Mouse (Mus musculus): ENCODE results near the gene Efcab11.

DNA sequence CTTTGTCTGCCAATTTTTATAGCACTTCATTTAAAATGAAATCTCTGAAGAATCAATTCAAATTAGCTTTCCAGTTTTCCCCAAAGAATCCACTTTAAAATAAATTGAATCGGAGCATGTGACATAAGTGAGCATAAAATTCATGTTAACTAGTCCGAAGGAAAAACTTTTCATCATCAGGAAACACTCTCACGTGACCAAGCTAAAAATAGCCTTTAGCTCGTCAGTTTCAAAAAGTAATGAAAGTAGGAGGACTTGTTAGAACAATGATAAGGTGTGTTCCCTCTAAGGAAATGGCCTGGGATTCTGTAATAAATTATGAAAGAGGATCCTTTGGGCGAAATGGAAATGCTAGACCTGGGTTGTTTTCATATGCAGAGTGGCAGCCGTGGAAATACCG lies 183.9 kb downstream of the Efcab11 start:
- TF ChIP-seq CTCF (IDR thresholded peaks at IDR 0.05; ENCODE audit: low read depth) = no peak
- no peak for TF ChIP-seq EP300 (optimal IDR thresholded peaks at IDR 0.05)
